Mouse (Mus musculus) embryonic fibroblast, embryonic 13.5 days (primary cell): Measurements from ENCODE around the gene Ankfy1. TPM values are rescaled to one million over a fixed set of nuclear protein-coding genes. Genes with fewer than 3 reads are reported as not detected.
"Not testable (repeated sequence)": the region's sequence is repeated elsewhere in the genome, so short reads cannot be mapped to it uniquely, and the experiment has no call there.

ENCODE experiments used
- H3K27ac ChIP-seq: 2 replicates; pipeline ENCODE4 v1.5.1; 2012; ENCODE audit warnings: low read length, control low read depth, inconsistent platforms; ENCODE audit not compliant: insufficient read depth
- H3K4me1 ChIP-seq: 2 replicates; pipeline ENCODE4 v1.6.1; 2011; ENCODE audit warnings: low read length; ENCODE audit not compliant: control insufficient read depth, insufficient read depth
- H3K4me3 ChIP-seq: 2 replicates; pipeline ENCODE4 v1.5.1; 2011; ENCODE audit warnings: mild to moderate bottlenecking, control low read depth, low read length; ENCODE audit not compliant: insufficient read depth
- CTCF ChIP-seq: IDR thresholded peaks from 2 replicates; pipeline ENCODE4 v1.5.1; 2011; ENCODE audit warnings: mild to moderate bottlenecking, control low read depth, low read length, moderate library complexity, borderline replicate concordance; ENCODE audit not compliant: insufficient read depth
- POLR2A ChIP-seq: IDR thresholded peaks from 2 replicates; pipeline ENCODE4 v1.6.1; 2011; ENCODE audit warnings: low read depth, mild to moderate bottlenecking, control low read depth, low read length, moderate library complexity
- polyA plus RNA-seq: library from polyadenylated mRNA; stranded (reverse); fragments of >200 nt; gene quantifications from 2 replicates; pipeline ENCODE4 v1.2.4, GENCODE M21; 2011; ENCODE audit warnings: low read depth; ENCODE audit not compliant: missing spikeins, insufficient read length

Gene Ankfy1
- polyA plus RNA-seq, 1 experiment: 61.5 TPM

DNA sequence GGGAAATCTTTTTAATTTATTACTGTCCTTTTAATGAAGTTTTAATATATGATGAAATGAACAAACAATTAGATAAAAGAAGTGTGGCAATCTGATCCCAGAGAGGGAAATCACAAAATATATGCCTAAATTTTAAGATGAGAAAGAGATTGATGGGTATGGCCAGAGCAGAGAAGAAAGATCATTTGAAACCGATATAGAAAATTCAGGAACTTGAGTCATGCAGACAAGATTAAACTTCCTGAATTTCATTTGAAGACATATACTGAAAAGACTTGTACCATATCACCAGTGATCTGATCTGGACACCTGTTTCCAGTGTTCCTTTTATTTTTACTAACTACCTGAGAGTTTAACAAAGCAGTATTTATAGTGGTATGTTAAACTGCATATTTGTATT is 17.4 kb upstream of the Ankfy1 start:
- Histone ChIP-seq H3K4me3 (no peak overlapping the region), H3K27ac (no peak overlapping the region), H3K4me1 (no peaks in the 10 kb centered on the region)
- no peak for TF ChIP-seq POLR2A
- TF ChIP-seq CTCF: no peak

DNA sequence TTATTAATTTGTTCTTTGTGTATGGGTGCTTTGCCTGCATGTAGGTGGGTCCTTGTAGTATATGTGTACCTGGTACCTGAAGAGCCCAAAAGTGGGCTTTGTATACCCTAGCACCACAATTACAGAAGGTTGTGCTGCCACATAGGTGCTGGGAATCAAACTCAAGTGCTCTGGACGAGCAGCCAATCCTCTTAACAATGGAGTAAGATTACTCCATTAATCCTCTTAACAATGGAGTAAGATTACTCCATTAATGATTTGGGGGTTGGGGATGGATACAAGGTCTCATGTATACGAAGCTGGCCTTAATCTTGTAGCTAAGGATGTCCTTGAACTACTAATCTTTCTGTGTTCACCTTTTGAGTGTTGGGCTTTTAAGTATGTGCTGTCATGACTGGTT is 14.5 kb upstream of the Ankfy1 start:
- no peaks in the 10 kb centered on the region for H3K4me1 ChIP-seq
- H3K27ac ChIP-seq: no peak overlapping the region
- TF ChIP-seq CTCF (no peak), POLR2A (no peak)
- no peak overlapping the region for H3K4me3 ChIP-seq

DNA sequence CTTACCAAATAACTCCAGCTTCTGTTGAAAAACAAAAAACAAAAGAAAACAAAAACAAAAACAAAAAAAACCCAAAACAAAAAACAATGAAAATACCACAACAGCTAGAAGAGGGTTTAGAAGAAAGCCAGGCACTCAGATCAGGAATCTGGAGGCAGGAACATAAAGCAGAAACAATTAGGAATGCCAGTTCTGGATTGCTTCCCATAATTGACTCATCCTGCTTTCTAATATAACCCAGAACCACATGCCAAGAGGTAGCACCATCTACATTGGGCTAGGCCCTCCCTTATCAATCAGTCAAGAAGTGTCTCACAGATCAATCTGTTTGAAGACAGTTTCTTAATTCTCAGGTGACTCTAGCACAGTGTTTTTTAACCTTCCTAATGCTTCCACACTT is 9.1 kb upstream of the Ankfy1 start:
- H3K4me1 ChIP-seq: no peaks in the 10 kb centered on the region
- no peak overlapping the region for H3K27ac ChIP-seq
- no peak for TF ChIP-seq POLR2A
- no peak for TF ChIP-seq CTCF
- no peak overlapping the region for H3K4me3 ChIP-seq

DNA sequence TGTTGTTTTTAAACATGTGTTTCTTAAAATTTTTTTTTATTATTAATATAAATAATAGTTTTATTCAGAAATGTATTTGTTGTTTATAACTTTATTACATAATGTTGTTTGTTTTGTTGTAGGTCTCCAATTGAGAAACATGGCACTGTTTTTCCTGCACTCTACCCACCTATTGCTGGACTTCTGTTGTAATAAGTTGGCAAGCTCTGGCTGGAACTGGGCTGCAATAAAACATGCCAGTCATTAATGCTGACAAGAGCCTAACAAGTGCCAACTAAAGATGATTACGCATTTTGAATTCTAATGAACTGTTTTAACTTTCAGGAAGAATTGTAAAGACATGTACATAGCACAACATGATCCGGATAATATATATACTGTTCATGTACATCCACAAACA is 6.4 kb upstream of the Ankfy1 start:
- H3K4me1 ChIP-seq: no peaks in the 10 kb centered on the region
- H3K27ac ChIP-seq: no peak overlapping the region
- no peak overlapping the region for H3K4me3 ChIP-seq
- TF ChIP-seq CTCF (no peak), POLR2A (no peak)

DNA sequence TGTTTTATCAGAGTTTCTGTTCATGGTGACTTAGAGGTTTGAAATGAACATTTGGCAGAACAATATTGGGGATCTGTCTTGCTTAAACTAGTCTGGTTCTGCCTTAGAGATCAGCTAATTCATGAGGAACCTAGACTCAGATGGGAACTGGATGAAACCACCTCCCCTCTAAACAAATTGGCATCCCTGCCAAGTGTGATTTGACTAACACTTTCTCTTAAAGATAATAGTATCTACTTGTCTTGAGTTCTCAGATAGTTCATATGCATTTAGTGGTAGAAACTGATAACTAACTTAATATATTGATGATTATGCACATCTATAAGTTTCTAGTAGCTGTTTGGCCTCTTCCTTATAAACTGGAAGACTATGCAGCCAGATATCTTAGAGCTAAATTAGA is 3.1 kb upstream of the Ankfy1 start:
- no peak overlapping the region for H3K27ac ChIP-seq
- no peak for TF ChIP-seq CTCF
- TF ChIP-seq POLR2A: no peak
- H3K4me1 ChIP-seq: peaks cover 6% of the 10 kb centered on the region
- H3K4me3 ChIP-seq: no peak overlapping the region

DNA sequence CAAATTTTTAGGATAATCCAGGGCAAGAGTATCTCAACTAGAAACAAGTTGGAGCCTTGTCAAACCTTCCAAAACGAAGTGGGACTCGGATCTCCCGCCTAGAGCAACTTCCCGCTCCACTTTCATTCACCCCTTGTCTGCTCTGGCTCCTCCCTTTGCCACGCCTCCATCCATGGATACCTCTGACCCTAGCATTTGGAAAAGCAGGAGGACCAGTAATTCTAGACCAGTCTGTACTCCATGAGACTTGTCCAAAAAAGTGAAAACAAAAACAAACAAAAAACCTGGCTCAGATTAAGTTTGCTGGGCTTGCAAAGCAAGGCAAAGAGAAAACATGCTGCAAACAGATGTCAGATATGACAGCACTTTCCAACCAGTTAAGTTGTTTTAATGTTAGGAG is 1.6 kb upstream of the Ankfy1 start:
- no peak for TF ChIP-seq POLR2A
- no peak for TF ChIP-seq CTCF
- H3K4me3 ChIP-seq: no peak overlapping the region
- no peak overlapping the region for H3K27ac ChIP-seq
- H3K4me1 ChIP-seq: peaks cover 7% of the 10 kb centered on the region

DNA sequence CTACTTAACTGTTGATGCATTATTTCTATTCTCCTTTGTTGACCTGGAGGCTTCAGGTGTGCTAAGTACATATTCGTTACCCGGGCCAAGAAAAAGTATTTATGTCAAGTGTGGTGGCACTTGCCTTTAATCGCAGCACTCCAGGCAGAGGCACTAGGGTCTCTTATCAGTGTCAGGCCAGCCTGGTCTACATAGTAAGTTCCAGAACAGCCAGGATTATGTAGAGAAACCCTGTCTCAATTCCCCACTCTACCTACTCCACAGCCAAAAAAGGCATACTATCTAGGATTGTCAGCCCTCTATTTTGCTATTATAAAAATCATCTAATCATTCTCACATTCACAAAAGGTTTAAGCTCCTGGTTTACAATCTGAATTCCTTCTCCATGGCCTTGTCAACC is 691 bp upstream of the Ankfy1 start:
- TF ChIP-seq CTCF: no peak
- no peak for TF ChIP-seq POLR2A
- Histone ChIP-seq H3K4me1 (peaks cover 7% of the 10 kb centered on the region), H3K4me3 (no peak overlapping the region), H3K27ac (no peak overlapping the region)

DNA sequence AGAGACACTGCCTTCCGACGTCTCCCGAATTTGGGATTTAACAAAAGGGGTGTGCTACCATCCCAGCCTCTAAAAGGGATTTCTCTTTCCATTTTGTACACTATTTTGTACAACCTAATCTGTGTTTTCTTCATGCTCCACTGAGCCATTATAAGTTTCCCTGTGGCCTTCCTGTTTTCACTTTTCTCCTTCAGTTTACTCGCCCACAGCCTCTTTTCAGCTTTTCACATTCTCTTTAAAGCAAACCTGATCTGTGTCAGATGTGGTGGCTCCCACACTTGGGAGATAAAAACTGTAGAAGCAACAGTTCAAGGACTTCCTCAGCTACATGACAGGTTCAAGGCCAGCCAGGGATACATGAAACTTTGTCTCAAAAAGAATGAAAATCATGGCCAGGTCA is 2.5 kb downstream of the Ankfy1 start:
- TF ChIP-seq POLR2A (no peak), CTCF (no peak)
- H3K4me3 ChIP-seq: no peak overlapping the region

DNA sequence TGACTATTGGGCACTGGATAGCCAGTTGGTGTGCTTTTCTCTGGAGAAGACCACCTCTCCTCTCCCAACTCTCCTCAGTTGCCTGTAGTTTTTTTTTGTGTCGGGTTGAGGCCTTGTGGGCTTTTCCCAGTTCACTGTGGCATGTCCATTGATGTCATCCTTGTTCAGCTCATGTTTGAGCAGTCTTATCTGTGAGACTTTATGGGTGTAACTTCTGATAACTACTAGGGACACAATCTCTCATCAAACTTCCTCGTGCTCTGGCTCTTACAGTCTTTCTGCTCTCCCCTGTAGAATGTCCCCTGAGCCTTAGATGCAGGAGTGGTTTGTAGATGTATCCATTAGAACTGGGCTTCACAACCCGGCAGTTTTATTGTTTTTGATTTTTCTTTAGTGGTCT is 5.2 kb downstream of the Ankfy1 start:
- no peak overlapping the region for H3K27ac ChIP-seq

More for the DNA sequence above, 2.5 kb downstream of the Ankfy1 start:
- peaks cover 7% of the 10 kb centered on the region for H3K4me1 ChIP-seq
- H3K27ac ChIP-seq: no peak overlapping the region

DNA sequence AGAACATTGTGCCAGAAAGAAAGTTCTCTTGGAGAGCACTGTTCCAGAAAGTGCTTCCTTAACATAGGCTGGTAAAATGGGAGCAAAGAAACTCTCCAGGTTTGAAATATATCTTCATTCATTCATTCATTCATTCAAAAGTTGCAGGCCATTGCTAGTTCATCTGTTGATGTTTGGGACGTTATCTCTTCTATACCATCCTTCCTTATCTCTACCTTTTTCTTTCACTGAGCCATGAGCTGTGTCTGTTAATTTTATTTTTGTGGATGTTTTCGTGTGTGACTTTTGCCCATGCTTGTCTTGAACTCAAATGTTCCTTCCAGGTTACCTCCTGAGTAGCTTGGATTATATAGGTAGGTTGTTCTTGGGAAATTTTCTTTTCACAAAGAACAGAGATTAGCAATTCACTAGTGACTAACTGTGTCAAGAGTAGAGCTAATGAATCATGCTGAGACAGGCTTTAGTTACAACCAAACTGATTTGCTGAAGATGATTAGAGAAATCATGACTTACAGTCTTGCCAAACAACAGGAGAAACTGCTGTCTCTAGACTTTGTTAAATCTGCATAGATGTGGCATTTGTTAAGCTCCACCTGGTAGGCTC is 6.7 kb downstream of the Ankfy1 start:
- H3K4me1 ChIP-seq: peaks cover 3% of the 10 kb centered on the region; the same call in 1 of the 2 replicates
- TF ChIP-seq CTCF: no peak
- TF ChIP-seq POLR2A: no peak
- no peak overlapping the region for H3K27ac ChIP-seq
- H3K4me3 ChIP-seq: no peak overlapping the region

More for the DNA sequence above, 5.2 kb downstream of the Ankfy1 start:
- peaks cover 7% of the 10 kb centered on the region for H3K4me1 ChIP-seq
- H3K4me3 ChIP-seq: no peak overlapping the region
- TF ChIP-seq POLR2A (no peak), CTCF (no peak)

DNA sequence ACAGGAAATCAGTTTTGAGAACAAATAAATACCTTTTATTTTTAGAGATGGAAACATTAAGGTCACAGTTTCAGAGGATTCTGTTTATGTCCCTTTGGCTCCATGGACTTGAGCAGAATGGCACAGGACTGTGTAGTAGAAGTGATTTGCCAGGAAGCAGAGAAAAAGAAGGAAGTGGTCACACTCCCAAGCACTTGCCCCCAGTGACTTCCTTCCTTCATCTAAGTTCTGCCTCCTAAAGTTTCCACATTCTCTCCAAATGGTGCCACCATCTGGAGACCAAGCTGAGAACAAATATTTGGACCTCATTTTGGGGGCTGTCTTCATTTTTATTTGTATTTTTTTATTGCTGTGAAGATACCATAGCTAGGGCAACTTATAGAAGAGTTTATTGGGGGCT is 7.5 kb downstream of the Ankfy1 start:
- no peak for TF ChIP-seq POLR2A
- TF ChIP-seq CTCF: no peak
- Histone ChIP-seq H3K27ac (no peak overlapping the region), H3K4me3 (no peak overlapping the region), H3K4me1 (no peaks in the 10 kb centered on the region)

DNA sequence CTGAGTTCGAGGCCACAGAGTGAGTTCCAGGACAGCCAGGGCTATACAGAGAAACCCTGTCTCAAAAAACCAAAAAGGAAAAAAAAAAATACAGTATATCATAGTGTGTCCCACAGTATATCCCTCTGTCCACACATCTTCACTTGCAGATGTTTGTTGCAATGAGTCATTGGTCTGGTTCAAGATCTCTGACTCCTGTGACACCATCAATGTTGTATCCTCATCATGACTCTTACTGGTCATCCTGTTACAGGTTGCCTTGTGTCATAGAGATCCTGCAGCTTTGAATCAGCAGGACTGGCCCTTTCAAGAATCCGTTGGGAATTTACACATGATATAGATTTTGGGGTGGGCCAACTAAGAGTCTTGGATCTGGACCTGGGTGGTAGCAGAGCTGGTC is 15.3 kb downstream of the Ankfy1 start:
- H3K4me3 ChIP-seq, H3K4me1 ChIP-seq, H3K27ac ChIP-seq: not testable (repeated sequence)
